Mouse (Mus musculus): ENCODE measurements around the gene Plekhm1.

DNA sequence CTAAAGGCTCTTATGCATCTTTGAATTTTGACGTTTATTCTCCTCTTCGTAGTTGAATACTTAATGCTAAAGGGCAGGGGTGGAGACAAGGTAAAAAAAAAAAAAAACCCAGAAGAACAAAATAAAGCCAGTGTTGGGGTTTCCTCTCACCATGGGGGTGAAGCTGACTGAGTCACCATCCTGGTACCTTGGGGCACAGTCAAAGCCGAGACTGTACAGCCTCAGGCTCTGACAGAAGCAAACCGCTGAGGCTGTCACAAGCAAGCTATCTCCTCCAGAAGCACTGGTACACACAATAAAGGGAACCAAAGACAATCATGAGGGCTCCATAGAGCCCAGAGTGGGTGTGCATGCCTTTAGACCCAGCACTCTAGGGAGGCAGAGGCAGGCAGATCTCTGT lies 39.9 kb downstream of the Plekhm1 start:
- TF ChIP-seq CTCF (IDR thresholded peaks at IDR 0.05; ENCODE audit: low read depth), result no peak
- no peak for TF ChIP-seq EP300 (IDR thresholded peaks at IDR 0.05; ENCODE audit: low read depth)

Measured in liver, postnatal 0 days (tissue).